Mouse (Mus musculus) ES-Bruce4 (cell line): ENCODE measurements at regions not wholly inside any gene's neighbourhood (a gene's known extent, or its start where the extent isn't known, plus 50 kb on each side); places are given as distances from the start of the nearest gene placed in this dataset.

Source experiments
- EP300 ChIP-seq: IDR thresholded peaks from 2 replicates; pipeline ENCODE4 v1.6.1; 2011; ENCODE audit warnings: low read depth, low read length; ENCODE audit not compliant: insufficient read depth
- POLR2A ChIP-seq: IDR thresholded peaks from one replicate; pipeline ENCODE4 v1.8.1; 2011; ENCODE audit warnings: low read length; ENCODE audit not compliant: insufficient read depth

DNA sequence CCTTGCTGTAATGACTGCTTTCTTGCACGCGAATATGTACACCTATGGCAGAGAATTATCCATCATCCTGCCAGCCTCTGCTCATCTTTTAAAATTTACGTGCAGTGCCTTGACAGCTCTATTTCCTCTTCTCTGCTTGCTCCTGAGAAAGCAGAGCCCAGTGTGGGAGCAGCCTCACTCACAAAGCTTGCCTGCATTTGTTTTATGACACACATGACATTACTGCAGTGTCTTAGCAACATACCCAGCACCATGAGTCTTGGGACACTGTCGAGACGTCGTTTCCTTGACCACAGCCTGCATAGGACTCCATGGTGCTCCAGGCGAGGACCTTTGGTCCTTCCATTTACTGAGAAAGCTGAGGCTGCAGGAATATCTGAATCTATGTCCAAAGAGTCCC lies 2055.4 kb upstream of the Lrrc6 start:
- TF ChIP-seq POLR2A, result no peak
- no peak for TF ChIP-seq EP300
